Mouse (Mus musculus) liver, embryonic 14.5 days (tissue): ENCODE results near the gene Erf.

Experiments
- CTCF ChIP-seq: IDR thresholded peaks from 2 replicates; pipeline ENCODE4 v1.5.1; 2016; ENCODE audit warnings: antibody characterized with exemption, low read depth, control low read depth
- EP300 ChIP-seq: IDR thresholded peaks from 2 replicates; pipeline ENCODE4 v1.6.1; 2016; ENCODE audit warnings: antibody characterized with exemption, low read depth

GRCm38 (mm10) chr7:25205355-25206093 lies 45.0 kb downstream of the Erf start:
- TF ChIP-seq EP300 (no peak), CTCF (no peak)
